Mouse (Mus musculus): Measurements from ENCODE around the gene Mei1.

Gene Mei1

GRCm38 (mm10) chr15:82152435-82152834 lies 82.6 kb downstream of the Mei1 start:
- no peak for DNase-seq

GRCm38 (mm10) chr15:82156298-82156697 lies 86.5 kb downstream of the Mei1 start:
- no peak for DNase-seq

GRCm38 (mm10) chr15:82156902-82157301 lies 87.1 kb downstream of the Mei1 start:
- DNase-seq, result no peak

- DNase-seq, result no peak
These were observed 88.6 kb downstream of the Mei1 start for GRCm38 (mm10) chr15:82158243-82159035.

GRCm38 (mm10) chr15:82159471-82159870 lies 89.7 kb downstream of the Mei1 start:
- peak; percentile 59 for DNase-seq

- no peak for DNase-seq
These were observed 91.2 kb downstream of the Mei1 start for GRCm38 (mm10) chr15:82160731-82161640.

GRCm38 (mm10) chr15:82161965-82162600 lies 92.3 kb downstream of the Mei1 start:
- no peak for DNase-seq

- DNase-seq, result no peak
These were observed 93.7 kb downstream of the Mei1 start for GRCm38 (mm10) chr15:82163356-82164060.

GRCm38 (mm10) chr15:82164061-82164399 lies 94.2 kb downstream of the Mei1 start:
- DNase-seq, result no peak

GRCm38 (mm10) chr15:82164496-82164895 lies 94.7 kb downstream of the Mei1 start:
- no peak for DNase-seq

- peak; percentile 82 for DNase-seq
These were observed 95.8 kb downstream of the Mei1 start for GRCm38 (mm10) chr15:82165332-82166239.

- DNase-seq, result peak; percentile 40
These were observed 96.7 kb downstream of the Mei1 start for GRCm38 (mm10) chr15:82166240-82167100.

- peak; percentile 63 for DNase-seq
These were observed 97.7 kb downstream of the Mei1 start for GRCm38 (mm10) chr15:82167201-82168168.

- DNase-seq, result no peak
These were observed 99.9 kb downstream of the Mei1 start for GRCm38 (mm10) chr15:82169671-82170070.

GRCm38 (mm10) chr15:82170437-82171377 lies 100.9 kb downstream of the Mei1 start:
- DNase-seq, result no peak

GRCm38 (mm10) chr15:82172648-82173047 lies 102.9 kb downstream of the Mei1 start:
- DNase-seq, result no peak

- no peak for DNase-seq
These were observed 105.3 kb downstream of the Mei1 start for GRCm38 (mm10) chr15:82175091-82175490.

Data from retina, postnatal 1 day (tissue).